Mouse (Mus musculus): Measurements from ENCODE around the gene Whrn. TPM values are rescaled to one million over a fixed set of nuclear protein-coding genes. Genes with fewer than 3 reads are reported as not detected.
A peak's percentile ranks its signal among the peaks of the same experiment; 100 is the strongest.

Gene Whrn
- polyA plus RNA-seq, 1 experiment, result not detected

DNA sequence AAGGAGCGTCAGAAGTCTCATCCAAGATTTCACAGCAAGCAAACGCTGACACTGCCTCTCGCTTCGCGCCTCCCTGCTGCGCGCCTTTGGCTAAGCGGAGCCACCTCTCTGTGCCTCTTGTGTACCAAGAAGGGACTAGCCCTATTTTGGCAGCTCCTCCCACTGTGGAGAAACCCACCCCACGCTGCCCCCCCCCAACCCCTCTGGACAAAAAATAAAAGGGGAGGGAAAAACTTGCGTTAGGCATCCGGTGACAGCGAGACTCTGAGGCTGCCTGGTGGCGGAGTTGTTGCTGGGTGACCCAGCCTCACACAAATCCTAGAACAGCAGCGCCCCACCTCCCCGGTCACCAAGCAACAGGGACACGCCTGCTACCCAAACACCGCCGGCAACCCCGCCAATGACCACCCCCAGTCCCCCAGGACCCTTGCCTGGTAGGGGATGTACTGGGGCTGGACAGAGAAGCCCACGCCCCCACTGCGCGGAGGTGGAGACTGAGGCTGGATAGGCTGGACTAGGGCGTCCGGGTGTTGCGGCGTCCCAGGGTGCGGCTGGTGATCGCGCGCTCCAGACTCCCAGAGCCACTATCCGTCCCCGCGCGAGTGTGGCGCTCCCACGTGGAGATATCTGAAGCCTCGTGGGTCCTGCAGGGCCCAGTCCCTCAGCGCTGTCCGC, 85.7 kb downstream of the Whrn start:
- 1% methylated on average over 39 of the region's 39 CpGs for WGBS
- TF ChIP-seq POLR2A (IDR thresholded peaks at IDR 0.05; ENCODE audit: insufficient read depth, low read depth, low read length) (no peak), CTCF (IDR thresholded peaks at IDR 0.05; ENCODE audit: insufficient read depth, low read depth, low read length) (no peak)
- peaks cover 18% of the 10 kb centered on the region for H3K4me1 ChIP-seq (ENCODE audit: control insufficient read depth, insufficient read depth, low read length)
- H3K27ac ChIP-seq (ENCODE audit: insufficient read depth, low read depth, low read length), result no peak overlapping the region
- H3K4me3 ChIP-seq (ENCODE audit: insufficient read depth, low read depth, low read length), result peak overlapping the region; percentile 67

DNA sequence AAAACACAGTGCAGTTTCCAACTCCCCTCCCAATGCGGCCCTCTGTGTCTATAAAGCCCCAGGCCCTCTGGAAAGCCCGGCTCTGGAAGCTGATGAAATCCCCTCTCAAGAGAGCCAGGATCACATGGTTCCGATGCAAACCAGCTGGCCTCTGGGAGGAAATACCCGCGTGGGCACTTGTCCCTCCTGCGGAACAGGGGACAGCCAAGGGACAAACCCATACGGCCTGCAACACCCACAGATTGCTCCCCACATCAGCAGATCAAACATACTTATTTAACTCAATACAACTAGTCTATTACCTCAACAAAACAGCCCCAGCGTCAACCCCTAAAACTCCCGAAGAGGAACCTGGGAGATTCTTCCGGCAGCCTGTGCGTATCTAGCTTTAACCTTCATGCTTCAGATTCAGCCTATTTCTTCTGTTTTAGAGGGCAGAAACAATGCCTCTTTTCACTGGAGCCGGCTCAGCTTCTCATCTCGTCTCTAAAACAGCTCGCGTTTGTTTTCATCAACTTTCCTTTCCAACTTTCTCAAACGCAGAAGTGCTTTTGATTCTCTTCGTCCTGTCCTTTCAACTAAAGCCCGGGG, 86.4 kb downstream of the Whrn start:
- Histone ChIP-seq H3K4me3 (ENCODE audit: insufficient read depth, low read depth, low read length) (peak overlapping the region; percentile 67), H3K4me1 (ENCODE audit: control insufficient read depth, insufficient read depth, low read length) (peaks cover 22% of the 10 kb centered on the region), H3K27ac (ENCODE audit: insufficient read depth, low read depth, low read length) (no peak overlapping the region)
- TF ChIP-seq POLR2A (IDR thresholded peaks at IDR 0.05; ENCODE audit: insufficient read depth, low read depth, low read length) (no peak), CTCF (IDR thresholded peaks at IDR 0.05; ENCODE audit: insufficient read depth, low read depth, low read length) (no peak)
- 2% methylated on average over 18 of the region's 18 CpGs for WGBS

DNA sequence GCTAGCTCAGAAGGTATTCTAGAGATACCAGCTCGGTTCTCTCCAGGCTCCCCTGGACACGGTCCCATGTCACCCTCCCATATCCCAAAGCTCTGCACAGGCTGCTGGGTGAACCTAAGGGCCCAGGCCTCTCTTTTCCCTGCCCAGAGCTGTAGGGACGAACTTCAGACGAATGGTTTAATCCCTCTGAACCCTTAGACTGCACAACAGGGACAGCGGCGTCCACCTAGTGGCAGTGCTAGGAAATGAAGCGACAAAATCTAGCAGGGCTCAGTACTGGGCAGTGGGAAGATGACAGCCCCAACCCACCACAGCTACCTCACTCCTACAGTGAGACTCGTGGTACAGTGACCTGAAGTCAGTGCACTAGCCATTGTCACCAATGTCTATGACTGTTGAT, 87.1 kb downstream of the Whrn start:
- 0 out of 2 replicates have a peak overlapping the region, but pooled peaks have one; percentile 10 for H3K4me3 ChIP-seq (ENCODE audit: insufficient read depth, low read depth, low read length)
- H3K4me1 ChIP-seq (ENCODE audit: control insufficient read depth, insufficient read depth, low read length), result peaks cover 28% of the 10 kb centered on the region
- TF ChIP-seq POLR2A (IDR thresholded peaks at IDR 0.05; ENCODE audit: insufficient read depth, low read depth, low read length), result no peak
- TF ChIP-seq CTCF (IDR thresholded peaks at IDR 0.05; ENCODE audit: insufficient read depth, low read depth, low read length), result peak; percentile 46; the same call in 1 of the 2 replicates
- 7% methylated on average over 8 of the region's 8 CpGs for WGBS
- peak overlapping the region; percentile 30; the same call in 1 of the 2 replicates for H3K27ac ChIP-seq (ENCODE audit: insufficient read depth, low read depth, low read length)

DNA sequence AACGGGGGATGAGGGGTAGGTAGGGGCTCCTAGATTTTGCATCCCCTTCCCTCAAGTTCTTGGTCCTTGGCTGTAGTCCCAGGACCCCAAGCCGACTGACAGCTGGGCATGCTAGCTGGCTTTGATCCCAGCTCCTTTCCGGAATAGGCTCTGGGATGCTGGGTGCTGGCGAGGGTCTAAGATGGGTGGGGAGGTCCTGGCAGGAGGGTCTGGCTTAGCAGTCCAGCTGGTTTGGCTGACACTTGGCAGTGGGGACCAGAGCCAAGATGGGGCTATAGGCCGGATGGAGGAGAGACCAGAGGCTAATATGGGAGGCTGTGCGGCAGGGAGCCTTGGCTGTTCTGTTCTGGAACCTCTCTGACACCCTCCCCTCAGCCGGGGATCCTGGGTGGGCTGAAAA, 87.5 kb downstream of the Whrn start:
- Histone ChIP-seq H3K27ac (ENCODE audit: insufficient read depth, low read depth, low read length) (peak overlapping the region; percentile 30; the same call in 1 of the 2 replicates), H3K4me1 (ENCODE audit: control insufficient read depth, insufficient read depth, low read length) (peaks cover 32% of the 10 kb centered on the region), H3K4me3 (ENCODE audit: insufficient read depth, low read depth, low read length) (0 out of 2 replicates have a peak overlapping the region, but pooled peaks have one; percentile 10)
- TF ChIP-seq CTCF (IDR thresholded peaks at IDR 0.05; ENCODE audit: insufficient read depth, low read depth, low read length), result no peak
- TF ChIP-seq POLR2A (IDR thresholded peaks at IDR 0.05; ENCODE audit: insufficient read depth, low read depth, low read length), result no peak
- WGBS, result 19% methylated on average over 7 of the region's 7 CpGs

DNA sequence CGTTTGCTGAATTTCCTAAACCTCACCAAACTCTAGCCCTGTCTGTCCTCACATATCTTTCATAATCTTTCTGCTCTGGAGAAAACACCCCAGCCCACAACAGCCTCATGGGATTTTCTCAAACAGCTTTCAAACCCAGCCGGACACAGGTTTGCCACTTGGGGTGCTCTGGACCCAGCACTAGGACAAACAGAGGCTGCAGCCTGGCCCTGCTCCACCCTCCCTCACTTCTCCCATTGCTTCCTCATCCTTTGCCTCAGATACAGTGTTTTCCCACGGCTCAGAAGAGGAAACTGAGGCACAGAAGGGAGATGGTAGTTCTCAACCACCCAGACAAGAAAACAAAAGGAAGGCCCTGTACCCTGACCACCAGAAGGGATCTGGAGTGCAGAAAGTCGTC, 90.1 kb downstream of the Whrn start:
- H3K4me3 ChIP-seq (ENCODE audit: insufficient read depth, low read depth, low read length), result no peak overlapping the region
- H3K4me1 ChIP-seq (ENCODE audit: control insufficient read depth, insufficient read depth, low read length), result peaks cover 40% of the 10 kb centered on the region
- TF ChIP-seq POLR2A (IDR thresholded peaks at IDR 0.05; ENCODE audit: insufficient read depth, low read depth, low read length), result no peak
- no peak for TF ChIP-seq CTCF (IDR thresholded peaks at IDR 0.05; ENCODE audit: insufficient read depth, low read depth, low read length)
- WGBS, result 73% methylated on average over 4 of the region's 4 CpGs
- H3K27ac ChIP-seq (ENCODE audit: insufficient read depth, low read depth, low read length), result no peak overlapping the region

DNA sequence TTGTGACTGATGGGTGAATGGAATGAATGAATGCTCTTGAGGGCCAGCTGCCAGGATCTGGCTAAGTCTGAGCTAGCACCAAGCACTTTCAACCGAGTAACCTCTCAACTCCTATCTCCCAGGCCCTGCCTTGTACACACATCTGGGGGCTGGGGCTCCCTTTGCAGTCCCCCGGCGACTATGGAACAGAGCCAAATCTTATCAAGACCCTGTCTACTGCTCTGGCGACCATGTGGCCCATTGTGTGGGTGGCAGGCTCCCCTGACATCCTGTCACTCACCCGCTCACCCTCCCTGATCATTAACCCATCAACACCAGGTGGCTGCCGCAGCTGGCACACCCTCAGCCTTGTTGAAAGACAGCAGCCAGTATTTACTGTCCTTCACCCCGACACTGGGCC, 90.7 kb downstream of the Whrn start:
- Histone ChIP-seq H3K4me1 (ENCODE audit: control insufficient read depth, insufficient read depth, low read length) (peaks cover 38% of the 10 kb centered on the region), H3K4me3 (ENCODE audit: insufficient read depth, low read depth, low read length) (no peak overlapping the region), H3K27ac (ENCODE audit: insufficient read depth, low read depth, low read length) (no peak overlapping the region)
- WGBS, result 40% methylated on average over 7 of the region's 7 CpGs
- TF ChIP-seq POLR2A (IDR thresholded peaks at IDR 0.05; ENCODE audit: insufficient read depth, low read depth, low read length) (no peak), CTCF (IDR thresholded peaks at IDR 0.05; ENCODE audit: insufficient read depth, low read depth, low read length) (no peak)

DNA sequence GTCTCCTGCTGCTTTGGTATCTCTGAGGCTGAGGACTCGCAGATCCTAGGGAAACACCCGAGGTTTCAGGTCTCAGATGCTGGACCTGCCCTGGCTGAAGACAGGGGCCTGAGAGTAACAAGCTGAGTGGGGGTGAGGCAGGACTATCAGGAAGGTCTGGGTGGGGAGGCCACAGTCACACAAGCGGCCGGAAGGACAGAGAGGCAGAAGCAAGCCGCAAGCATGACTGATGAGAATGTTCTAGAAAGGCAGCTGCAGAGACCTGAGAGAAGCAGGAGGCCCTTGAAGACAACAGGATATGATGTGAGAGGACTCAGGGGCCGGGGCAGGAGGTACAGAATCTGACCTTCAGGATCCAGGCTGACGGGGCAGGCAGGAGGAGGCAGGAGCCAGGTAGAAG, 91.6 kb downstream of the Whrn start:
- 82% methylated on average over 7 of the region's 7 CpGs for WGBS
- no peak overlapping the region for H3K4me3 ChIP-seq (ENCODE audit: insufficient read depth, low read depth, low read length)
- H3K4me1 ChIP-seq (ENCODE audit: control insufficient read depth, insufficient read depth, low read length), result peaks cover 34% of the 10 kb centered on the region
- no peak for TF ChIP-seq CTCF (IDR thresholded peaks at IDR 0.05; ENCODE audit: insufficient read depth, low read depth, low read length)
- TF ChIP-seq POLR2A (IDR thresholded peaks at IDR 0.05; ENCODE audit: insufficient read depth, low read depth, low read length), result no peak
- no peak overlapping the region for H3K27ac ChIP-seq (ENCODE audit: insufficient read depth, low read depth, low read length)

DNA sequence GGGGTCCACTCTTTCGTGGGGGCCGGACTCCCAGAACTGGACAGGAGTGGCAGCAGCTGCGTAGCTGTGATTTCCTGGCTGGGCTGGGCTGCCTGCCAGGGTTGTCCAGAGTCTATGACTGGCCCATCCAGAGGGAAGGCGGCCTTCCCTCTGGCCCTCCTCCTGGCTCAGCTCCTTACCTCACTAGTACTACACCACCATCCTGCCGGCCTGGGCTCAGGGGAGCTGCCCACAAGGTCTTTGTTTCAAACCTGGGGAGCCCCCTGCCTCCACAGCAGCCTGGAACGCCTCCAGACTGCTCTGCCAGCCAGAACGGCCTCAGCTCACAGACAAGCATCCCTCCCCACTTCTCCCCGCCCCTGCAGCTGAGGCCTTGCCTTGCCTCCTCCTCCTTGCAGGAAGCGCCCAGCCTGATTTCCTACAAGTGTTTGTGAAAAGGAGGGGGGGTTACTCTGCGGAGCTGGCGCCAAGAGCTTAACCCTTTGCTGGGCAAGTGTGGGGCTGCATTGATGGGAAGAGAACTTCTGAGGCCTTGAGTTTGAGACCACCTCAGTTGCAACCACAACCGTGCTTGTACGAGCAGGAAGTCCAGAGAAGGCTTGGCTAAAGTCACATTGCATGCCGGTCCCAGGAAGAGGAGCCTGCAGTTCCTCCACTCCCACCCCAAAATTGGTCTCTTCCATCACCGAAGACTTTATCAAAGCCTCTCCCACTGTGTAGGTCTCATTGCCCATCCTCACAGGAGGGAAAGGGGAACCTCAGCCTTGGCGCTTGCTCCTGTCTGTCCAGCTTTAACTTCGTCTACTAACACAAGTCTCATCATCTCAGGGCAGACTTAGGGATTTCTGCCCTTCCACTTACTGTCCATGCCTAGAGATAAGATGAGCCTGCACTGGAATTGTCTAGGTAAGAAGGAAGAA, 92.5 kb downstream of the Whrn start, which contains the start of gene Akna:
Gene Akna, minus strand, starts transcription at position 315 of the 920 bp plus-strand sequence.
- H3K27ac ChIP-seq (ENCODE audit: insufficient read depth, low read depth, low read length), result peak within 1 kb of the TSS; percentile 34
- peaks cover 27% of the 10 kb centered on the region for H3K4me1 ChIP-seq (ENCODE audit: control insufficient read depth, insufficient read depth, low read length)
- TF ChIP-seq POLR2A (IDR thresholded peaks at IDR 0.05; ENCODE audit: insufficient read depth, low read depth, low read length) (no peak), CTCF (IDR thresholded peaks at IDR 0.05; ENCODE audit: insufficient read depth, low read depth, low read length) (no peak)
- 28% methylated on average over 17 of the region's 17 CpGs for WGBS
- H3K4me3 ChIP-seq (ENCODE audit: insufficient read depth, low read depth, low read length), result peak within 1 kb of the TSS; percentile 11
